Mouse (Mus musculus): Measurements from ENCODE around the gene Id2.

DNA sequence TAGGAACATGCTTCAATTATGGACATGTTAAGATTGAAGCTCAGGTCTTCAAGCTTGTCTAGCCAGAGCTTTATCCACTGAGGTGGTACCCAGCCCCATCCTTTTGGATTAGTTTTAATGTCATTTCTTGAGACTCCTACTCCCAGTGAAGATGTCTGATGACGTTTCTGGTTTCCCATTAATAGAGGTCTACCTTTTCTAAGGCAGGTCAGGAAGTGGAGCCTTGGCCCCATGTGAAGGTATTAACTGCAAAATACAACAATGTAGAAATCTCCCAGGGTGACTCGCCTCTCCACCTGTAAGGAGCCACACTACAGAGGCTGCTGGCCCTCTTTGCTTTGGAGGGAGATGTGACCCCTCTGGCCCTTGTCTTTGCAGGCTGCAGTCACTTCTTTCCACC is 19.2 kb upstream of the Id2 start:
- TF ChIP-seq POLR2A (IDR thresholded peaks at IDR 0.05; ENCODE audit: insufficient read depth, low read depth, low read length) (no peak), CTCF (IDR thresholded peaks at IDR 0.05) (no peak), EP300 (IDR thresholded peaks at IDR 0.05; ENCODE audit: insufficient read depth, low read depth, low read length) (no peak)

All from heart, adult 2 months (tissue).